16 mouse cellular contexts compared by ENCODE assay signal in the genomic region with DNA sequence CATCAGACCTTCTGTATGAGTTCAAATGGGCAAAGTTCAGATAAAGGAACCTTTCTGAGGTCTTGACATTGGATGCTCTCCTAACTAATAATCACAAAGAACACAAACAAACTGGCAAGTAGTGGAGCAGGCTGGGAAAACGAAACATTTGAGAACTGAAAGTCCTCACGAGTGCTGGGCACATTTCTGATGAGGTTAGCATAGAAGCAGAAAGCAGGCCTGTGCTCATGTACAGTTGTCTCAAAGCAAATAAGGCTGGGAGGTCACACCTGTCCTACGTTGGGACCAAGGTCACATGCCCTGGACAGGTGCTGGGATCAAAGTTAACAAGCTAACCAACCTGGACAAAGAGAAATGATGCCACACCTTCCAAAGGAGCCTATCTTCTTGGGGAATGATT.
"Had no signal": no experiment of that assay in that cellular context is flagged by ENCODE, and none has a peak within 500 bp of the region (broad histone marks: within the 10 kb centered on the region; RNA-seq: fewer than 3 reads in every experiment).

No protein-coding gene starts in this region.

- DNase-seq: liver, embryonic 13.5 days; lung, embryonic 14.5 days; lung, postnatal 10 days; lung, postnatal 4 days; midbrain, embryonic 14.5 days; retina, postnatal 1 day; right cerebral cortex, postnatal 4 days; spleen, adult 18-20 months; thymus, adult 18-20 months; thymus, postnatal 14 days had no signal

- H3K27me3 ChIP-seq: limb, embryonic 12.5 days; liver, embryonic 13.5 days; neural tube, embryonic 12.5 days had no signal

- H3K27ac ChIP-seq: hindbrain, postnatal 0 days; kidney, postnatal 0 days; layer of hippocampus, adult 2 months; limb, embryonic 12.5 days; liver, embryonic 13.5 days; midbrain, embryonic 10.5 days; neural tube, embryonic 12.5 days had no signal

- H3K4me2 ChIP-seq: limb, embryonic 12.5 days; liver, embryonic 13.5 days; lung, embryonic 14.5 days; neural tube, embryonic 12.5 days had no signal

- H3K9me3 ChIP-seq: liver, embryonic 13.5 days; midbrain, embryonic 10.5 days; neural tube, embryonic 12.5 days had no signal

- H3K9ac ChIP-seq: limb, embryonic 12.5 days; liver, embryonic 13.5 days; lung, embryonic 14.5 days; neural tube, embryonic 12.5 days had no signal

- H3K4me3 ChIP-seq: layer of hippocampus, adult 2 months; limb, embryonic 12.5 days; liver, embryonic 13.5 days; midbrain, embryonic 10.5 days; neural tube, embryonic 12.5 days had no signal

- ATAC-seq: hindbrain, postnatal 0 days had no signal

- H3K36me3 ChIP-seq: limb, embryonic 12.5 days; liver, embryonic 13.5 days; midbrain, embryonic 10.5 days; neural tube, embryonic 12.5 days had no signal

- H3K4me1 ChIP-seq: limb, embryonic 12.5 days; liver, embryonic 13.5 days; midbrain, embryonic 10.5 days; neural tube, embryonic 12.5 days had no signal
